In the genomic region with DNA sequence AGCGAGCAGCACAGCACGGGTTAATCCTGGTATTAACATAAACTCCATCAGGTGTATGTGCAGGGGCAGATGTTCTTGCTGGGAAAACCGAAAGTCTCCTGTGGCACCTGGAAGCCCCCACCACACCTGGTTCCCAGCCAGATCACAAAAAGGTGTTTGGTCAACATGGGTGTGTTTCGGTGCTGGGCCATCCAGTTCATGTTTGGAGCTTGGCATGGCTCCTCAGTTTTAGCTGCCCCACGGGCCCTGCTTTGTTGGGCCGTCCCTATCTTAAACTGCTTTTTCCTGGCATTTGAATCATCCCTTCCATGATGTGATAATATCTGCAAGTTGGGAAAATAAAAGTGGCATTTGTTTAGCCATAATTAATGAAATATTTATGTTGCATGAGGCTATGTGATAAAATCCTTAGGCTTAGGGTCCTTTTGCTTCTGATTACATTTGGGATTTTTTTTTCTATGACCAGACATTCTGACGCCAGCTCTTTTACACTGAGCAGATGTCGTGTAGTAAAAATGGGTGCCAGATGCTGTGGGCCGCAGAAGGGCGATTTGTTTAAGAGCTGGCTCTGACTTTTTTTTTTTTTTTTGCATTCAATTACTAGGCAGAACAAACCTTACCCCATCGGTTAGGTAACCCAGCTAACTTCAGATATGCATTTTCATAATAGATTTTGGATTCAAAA, we compare ENCODE assay signal across 9 mouse cellular contexts. TPM values are rescaled to one million over a fixed set of nuclear protein-coding genes. Genes with fewer than 3 reads are reported as not detected.
A peak's percentile ranks its signal among the peaks of the same experiment; 100 is the strongest.
DNase-seq lines count a peak whose midpoint lies in the region; ATAC-seq and TF ChIP-seq lines count a peak whose summit lies in the region.
"Had no signal": no experiment of that assay in that cellular context is flagged by ENCODE, and none has a peak within 500 bp of the region (broad histone marks: within the 10 kb centered on the region; RNA-seq: fewer than 3 reads in every experiment).

No protein-coding gene starts in this region.

- WGBS in kidney, embryonic 16.5 days = 25% methylated on average over 11 of the region's 11 CpGs
- 41% methylated on average over 11 of the region's 11 CpGs for WGBS in forebrain, embryonic 11.5 days
- WGBS in limb, embryonic 14.5 days = 7% methylated on average over 11 of the region's 11 CpGs
- 31% methylated on average over 11 of the region's 11 CpGs for WGBS in neural tube, embryonic 12.5 days
- 41% methylated on average over 11 of the region's 11 CpGs for WGBS in kidney, adult 2 months

- H3K9me3 ChIP-seq in kidney, embryonic 16.5 days (ENCODE audit: low read length) = no peaks in the 10 kb centered on the region
- H3K9me3 ChIP-seq in forebrain, embryonic 11.5 days (ENCODE audit: control insufficient read depth, low read length) = no peaks in the 10 kb centered on the region
- H3K9me3 ChIP-seq in limb, embryonic 14.5 days (ENCODE audit: control insufficient read depth, low read length) = no peaks in the 10 kb centered on the region
- H3K9me3 ChIP-seq in neural tube, embryonic 12.5 days = no peaks in the 10 kb centered on the region

- intact Hi-C loops in gastrocnemius, postnatal 36 days (cut with DNase I) = no loop called here

- H3K9ac ChIP-seq in kidney, embryonic 16.5 days (replicated peaks; ENCODE audit: low read length) = no peak overlapping the region
- H3K9ac ChIP-seq in forebrain, embryonic 11.5 days (ENCODE audit: low read length) = no peak overlapping the region
- H3K9ac ChIP-seq in limb, embryonic 14.5 days (ENCODE audit: low read depth, low read length, severe bottlenecking) = no peak overlapping the region
- no peak overlapping the region for H3K9ac ChIP-seq in neural tube, embryonic 12.5 days

- H3K27ac ChIP-seq in kidney, embryonic 16.5 days (ENCODE audit: low read length) = peak overlapping the region; percentile 68
- H3K27ac ChIP-seq in forebrain, embryonic 11.5 days (ENCODE audit: low read depth, low read length) = peak overlapping the region; percentile 37; the same call in 1 of the 2 replicates
- peak overlapping the region; percentile 67 for H3K27ac ChIP-seq in limb, embryonic 14.5 days (replicated peaks; ENCODE audit: low read depth, low read length)
- H3K27ac ChIP-seq in neural tube, embryonic 12.5 days = peak overlapping the region; percentile 32; the same call in 1 of the 2 replicates
- H3K27ac ChIP-seq in kidney, adult 2 months (ENCODE audit: insufficient read depth, low read depth, low read length) = no peak overlapping the region

- no peak overlapping the region for H3K4me2 ChIP-seq in kidney, embryonic 16.5 days (replicated peaks; ENCODE audit: low read depth, low read length)
- no peak overlapping the region for H3K4me2 ChIP-seq in forebrain, embryonic 11.5 days (ENCODE audit: low read depth, low read length, severe bottlenecking)
- peak overlapping the region; percentile 21 for H3K4me2 ChIP-seq in limb, embryonic 14.5 days (replicated peaks; ENCODE audit: low read depth, low read length, severe bottlenecking)
- H3K4me2 ChIP-seq in neural tube, embryonic 12.5 days (replicated peaks) = peak overlapping the region; percentile 32

- TF ChIP-seq POLR2A in limb, embryonic 14.5 days (IDR thresholded peaks at IDR 0.05; ENCODE audit: borderline replicate concordance, extremely low read depth, insufficient read depth, insufficient read length) = no peak
- no peak for TF ChIP-seq POLR2A in kidney, adult 2 months (IDR thresholded peaks at IDR 0.05; ENCODE audit: low read depth, low read length)

- H3K36me3 ChIP-seq in kidney, embryonic 16.5 days (ENCODE audit: insufficient read depth, low read length) = no peaks in the 10 kb centered on the region
- no peaks in the 10 kb centered on the region for H3K36me3 ChIP-seq in forebrain, embryonic 11.5 days (ENCODE audit: control insufficient read depth, insufficient read depth, low read length)
- no peaks in the 10 kb centered on the region for H3K36me3 ChIP-seq in limb, embryonic 14.5 days (ENCODE audit: control insufficient read depth, insufficient read depth, low read length)
- H3K36me3 ChIP-seq in neural tube, embryonic 12.5 days = no peaks in the 10 kb centered on the region
- no peaks in the 10 kb centered on the region for H3K36me3 ChIP-seq in kidney, adult 2 months (ENCODE audit: control insufficient read depth, insufficient read depth, low read length)

- DNase-seq in kidney, adult 8-10 months = no peak
- DNase-seq in forebrain, embryonic 11.5 days (ENCODE audit: low spot score) = no peak
- peak; percentile 61 for DNase-seq in limb, embryonic 14.5 days (ENCODE audit: low spot score)
- DNase-seq in gastrocnemius, postnatal 36 days = no peak
- DNase-seq in kidney, adult 2 months = no peak
- DNase-seq: kidney, adult 11 months had no signal

- peaks cover 44% of the 10 kb centered on the region for H3K4me1 ChIP-seq in kidney, embryonic 16.5 days (ENCODE audit: insufficient read depth, low read length)
- peaks cover 6% of the 10 kb centered on the region; the same call in 1 of the 2 replicates for H3K4me1 ChIP-seq in forebrain, embryonic 11.5 days (replicated peaks; ENCODE audit: control insufficient read depth, insufficient read depth, low read length)
- H3K4me1 ChIP-seq in limb, embryonic 14.5 days (ENCODE audit: control insufficient read depth, insufficient read depth, low read length) = peaks cover 34% of the 10 kb centered on the region
- H3K4me1 ChIP-seq in neural tube, embryonic 12.5 days = peaks cover 33% of the 10 kb centered on the region
- H3K4me1 ChIP-seq in kidney, adult 2 months (ENCODE audit: control insufficient read depth, insufficient read depth, low read length) = peaks cover 3% of the 10 kb centered on the region; the same call in 1 of the 2 replicates

- no peaks in the 10 kb centered on the region for H3K27me3 ChIP-seq in kidney, embryonic 16.5 days (ENCODE audit: insufficient read depth, low read length)
- no peaks in the 10 kb centered on the region; the same call in 1 of the 2 replicates for H3K27me3 ChIP-seq in forebrain, embryonic 11.5 days (ENCODE audit: control insufficient read depth, insufficient read depth, low read length)
- H3K27me3 ChIP-seq in limb, embryonic 14.5 days (ENCODE audit: control insufficient read depth, insufficient read depth, low read length) = no peaks in the 10 kb centered on the region
- H3K27me3 ChIP-seq in neural tube, embryonic 12.5 days (replicated peaks) = no peaks in the 10 kb centered on the region
- H3K27me3 ChIP-seq in kidney, adult 2 months (replicated peaks; ENCODE audit: control insufficient read depth, insufficient read depth, low read length) = no peaks in the 10 kb centered on the region

- ATAC-seq in kidney, embryonic 16.5 days (ENCODE audit: low FRiP score, low TSS enrichment) = no peak; the same call in 1 of the 2 replicates
- ATAC-seq in forebrain, embryonic 11.5 days (replicated peaks; ENCODE audit: low FRiP score) = peak; percentile 36
- peak; percentile 70 for ATAC-seq in limb, embryonic 14.5 days (ENCODE audit: low FRiP score, low read depth)
- ATAC-seq in neural tube, embryonic 12.5 days (ENCODE audit: low FRiP score, low read depth) = no peak
- no peak for ATAC-seq in erythroblast, adult 5-6 weeks (replicated peaks; ENCODE audit: low FRiP score, poor library complexity, severe bottlenecking)

- H3K4me3 ChIP-seq in kidney, embryonic 16.5 days (ENCODE audit: low read length) = no peak overlapping the region
- H3K4me3 ChIP-seq in forebrain, embryonic 11.5 days (ENCODE audit: low read depth, low read length) = no peak overlapping the region
- H3K4me3 ChIP-seq in limb, embryonic 14.5 days (replicated peaks; ENCODE audit: low read length) = no peak overlapping the region
- no peak overlapping the region for H3K4me3 ChIP-seq in neural tube, embryonic 12.5 days
- no peak overlapping the region for H3K4me3 ChIP-seq in kidney, adult 2 months (ENCODE audit: insufficient read depth, low read depth, low read length)

- TF ChIP-seq CTCF in kidney, adult 2 months (conservative IDR thresholded peaks at IDR 0.05; ENCODE audit: insufficient read depth, insufficient read length, low read depth, low read length) = no peak

RNA-seq across cellular contexts. Expression of a gene that starts 36.9 kb away (rescaled TPM):
- polyA plus RNA-seq in kidney, embryonic 16.5 days (2015; fragmentation: Nextera tagmentation; extraction: Ambion mirVana) = 120 and 126 TPM in 2 replicates
- 63.6 and 64.5 TPM in 2 replicates for polyA plus RNA-seq in forebrain, embryonic 11.5 days (2014; fragmentation: Nextera tagmentation; extraction: Ambion mirVana)
- 82.2 and 82.3 TPM in 2 replicates for polyA plus RNA-seq in limb, embryonic 14.5 days (2012; rRNA removed)
- polyA plus RNA-seq in limb, embryonic 14.5 days (2014; fragmentation: Nextera tagmentation; extraction: Ambion mirVana) = 88.8 and 96.9 TPM in 2 replicates
- 42.3 and 50.7 TPM in 2 replicates for polyA plus RNA-seq in neural tube, embryonic 12.5 days (2016; fragmentation: Nextera tagmentation; extraction: Ambion mirVana)
- 10 to 100 TPM; 14.5 to 17.3 TPM for total RNA-seq in gastrocnemius, postnatal 36 days (2021)
- not detected in 2 replicates for total RNA-seq in erythroblast, adult 5-6 weeks (2015; ENCODE audit: low replicate concordance)
- total RNA-seq in erythroblast, adult 5-6 weeks (2017; ENCODE audit: low replicate concordance) = not detected in 2 replicates
- 78.3 and 82.5 TPM in 2 replicates for polyA plus RNA-seq in kidney, adult 2 months (2012; rRNA removed)

Comparison
In these comparisons a context has a peak if more than half of its experiments do, and no peak if none do; other contexts are left out.
1. ATAC-seq: peak in forebrain, embryonic 11.5 days (single experiment) and limb, embryonic 14.5 days (single experiment); none in kidney, embryonic 16.5 days (single experiment), neural tube, embryonic 12.5 days (single experiment) and erythroblast, adult 5-6 weeks (single experiment).
2. H3K4me2 ChIP-seq: peak in limb, embryonic 14.5 days (single experiment) and neural tube, embryonic 12.5 days (single experiment); none in kidney, embryonic 16.5 days (single experiment) and forebrain, embryonic 11.5 days (single experiment).